Mouse (Mus musculus): Measurements from ENCODE around the gene Ppm1h. TPM values are rescaled to one million over a fixed set of nuclear protein-coding genes. Genes with fewer than 3 reads are reported as not detected.
"Not testable (repeated sequence)": the region's sequence is repeated elsewhere in the genome, so short reads cannot be mapped to it uniquely, and the experiment has no call there.

Ppm1h gene
- total and polyA plus RNA-seq, 3 experiments, result 9.5 to 29.3 (median 16.0) TPM

GRCm38 (mm10) chr10:122931851-122932550 is 253.4 kb downstream of the Ppm1h start:
- DNase-seq, result no peak

GRCm38 (mm10) chr10:122933053-122933838 is 254.7 kb downstream of the Ppm1h start:
- no peak for DNase-seq

- DNase-seq, result not testable (repeated sequence)
Observed at GRCm38 (mm10) chr10:122935406-122935805, 256.8 kb downstream of the Ppm1h start.

GRCm38 (mm10) chr10:122937380-122937779 is 258.8 kb downstream of the Ppm1h start:
- DNase-seq, result not testable (repeated sequence)

GRCm38 (mm10) chr10:122939546-122939945 is 261.0 kb downstream of the Ppm1h start:
- no peak for DNase-seq

- no peak for DNase-seq
Observed at GRCm38 (mm10) chr10:122942771-122943170, 264.2 kb downstream of the Ppm1h start.

- no peak for DNase-seq
Observed at GRCm38 (mm10) chr10:122943824-122944223, 265.3 kb downstream of the Ppm1h start.

- no peak for DNase-seq
Observed at GRCm38 (mm10) chr10:122944888-122945287, 266.3 kb downstream of the Ppm1h start.

GRCm38 (mm10) chr10:122950966-122951365 is 272.4 kb downstream of the Ppm1h start:
- DNase-seq, result no peak

GRCm38 (mm10) chr10:122953576-122953975 is 275.0 kb downstream of the Ppm1h start:
- DNase-seq, result no peak

GRCm38 (mm10) chr10:122957918-122958317 is 279.4 kb downstream of the Ppm1h start:
- DNase-seq, result no peak

- no peak for DNase-seq
Observed at GRCm38 (mm10) chr10:122958699-122959098, 280.1 kb downstream of the Ppm1h start.

GRCm38 (mm10) chr10:122960216-122960615 is 281.7 kb downstream of the Ppm1h start:
- DNase-seq, result no peak

- DNase-seq, result no peak
Observed at GRCm38 (mm10) chr10:122960738-122961137, 282.2 kb downstream of the Ppm1h start.

GRCm38 (mm10) chr10:122961494-122961893 is 282.9 kb downstream of the Ppm1h start:
- DNase-seq, result no peak

- no peak for DNase-seq
Observed at GRCm38 (mm10) chr10:122962651-122963050, 284.1 kb downstream of the Ppm1h start.

- no peak for DNase-seq
Observed at GRCm38 (mm10) chr10:122963463-122964240, 285.1 kb downstream of the Ppm1h start.

- DNase-seq, result no peak
Observed at GRCm38 (mm10) chr10:122964241-122964636, 285.7 kb downstream of the Ppm1h start.

GRCm38 (mm10) chr10:122965650-122966049 is 287.1 kb downstream of the Ppm1h start:
- not testable (repeated sequence) for DNase-seq

- DNase-seq, result no peak
Observed at GRCm38 (mm10) chr10:122966421-122966820, 287.9 kb downstream of the Ppm1h start.

- no peak for DNase-seq
Observed at GRCm38 (mm10) chr10:122970188-122970587, 291.6 kb downstream of the Ppm1h start.

- no peak for DNase-seq
Observed at GRCm38 (mm10) chr10:122973241-122973640, 294.7 kb downstream of the Ppm1h start.

- DNase-seq, result no peak
Observed at GRCm38 (mm10) chr10:122976038-122976437, 297.5 kb downstream of the Ppm1h start.

Measured in adrenal gland, adult 2 months (tissue).